Mouse (Mus musculus) thymus, adult 2 months (tissue): ENCODE measurements around the gene Rgmb. TPM values are rescaled to one million over a fixed set of nuclear protein-coding genes. Genes with fewer than 3 reads are reported as not detected.

Experiments
- DNase-seq: peaks from one replicate; pipeline ENCODE4 v3.0.0; 2021
- H3K27ac ChIP-seq: fragments of 200-500 bp; 2 replicates; pipeline ENCODE4 v1.5.1; 2012; ENCODE audit warnings: low read length, control low read depth; ENCODE audit not compliant: control insufficient read depth, insufficient read depth
- H3K27me3 ChIP-seq: fragments of 200-500 bp; 2 replicates; pipeline ENCODE4 v1.6.1; 2012; ENCODE audit warnings: mild to moderate bottlenecking, low read length, moderate library complexity, mixed read lengths; ENCODE audit not compliant: control insufficient read depth, insufficient read depth
- H3K36me3 ChIP-seq: fragments of 200-500 bp; 2 replicates; pipeline ENCODE4 v1.6.1; 2012; ENCODE audit warnings: mild to moderate bottlenecking, low read length, moderate library complexity; ENCODE audit not compliant: control insufficient read depth, insufficient read depth
- H3K4me1 ChIP-seq: fragments of 200-500 bp; replicated peaks from 2 replicates; pipeline ENCODE4 v1.6.1; 2012; ENCODE audit warnings: low read length; ENCODE audit not compliant: control insufficient read depth, insufficient read depth
- H3K4me3 ChIP-seq: fragments of 200-500 bp; 2 replicates; pipeline ENCODE4 v1.5.1; 2012; ENCODE audit warnings: mild to moderate bottlenecking, low read length, control low read depth, moderate library complexity; ENCODE audit not compliant: control insufficient read depth, insufficient read depth
- CTCF ChIP-seq: fragments of 200-500 bp; IDR thresholded peaks from 2 replicates; pipeline ENCODE4 v1.5.1; 2012; ENCODE audit warnings: mild to moderate bottlenecking, control low read depth, low read length, moderate library complexity, borderline replicate concordance; ENCODE audit not compliant: control insufficient read depth, poor library complexity, insufficient read depth; ENCODE audit errors: extremely low read depth
- POLR2A ChIP-seq: fragments of 200-500 bp; IDR thresholded peaks from 2 replicates; pipeline ENCODE4 v1.6.1; 2012; ENCODE audit warnings: mild to moderate bottlenecking, low read length, control low read depth, moderate library complexity; ENCODE audit not compliant: control insufficient read depth, poor library complexity, insufficient read depth; ENCODE audit errors: extremely low read depth
- WGBS: fragments of 180-500 bp; shearing (Covaris S2); methylation state at CpG from one replicate; pipeline ENCODE4 v1.1.7; 2018; 5-methylcytosine and 5-hydroxymethylcytosine counted together
- polyA plus RNA-seq: library from polyadenylated mRNA; depleted of rRNA; stranded (reverse); fragments of >200 nt; gene quantifications from 2 replicates; pipeline ENCODE4 v1.2.3, GENCODE M21; 2012

The Rgmb gene
- polyA plus RNA-seq, 1 experiment: 16.5 TPM

GRCm38 (mm10) chr17:15841425-15841824, 10.6 kb upstream of the Rgmb start:
- Histone ChIP-seq H3K27ac (no peak overlapping the region), H3K4me1 (no peaks in the 10 kb centered on the region), H3K36me3 (no peaks in the 10 kb centered on the region), H3K27me3 (no peaks in the 10 kb centered on the region), H3K4me3 (no peak overlapping the region)
- no peak for DNase-seq
- TF ChIP-seq CTCF (no peak), POLR2A (no peak)
- 90% methylated on average over 2 of the region's 2 CpGs for WGBS

DNA sequence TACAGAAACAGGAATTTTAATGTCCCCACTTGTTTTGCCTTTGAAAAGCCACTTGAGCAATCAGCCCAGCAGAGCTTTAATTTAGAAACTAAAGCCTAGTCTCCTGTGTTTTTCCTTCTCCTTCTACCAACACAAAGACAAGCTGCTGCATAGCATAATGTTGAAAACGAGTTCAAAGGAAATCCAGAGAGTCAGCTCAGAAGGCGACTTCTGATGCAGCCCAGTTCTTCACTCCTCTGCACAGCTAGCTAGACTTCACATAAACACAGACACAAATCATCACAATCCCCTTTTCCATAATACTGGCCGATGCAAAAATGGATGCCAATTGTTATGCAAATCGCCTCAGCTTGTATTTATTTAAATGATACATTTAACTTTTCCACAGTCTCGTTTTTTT, 1.6 kb upstream of the Rgmb start:
- peaks cover 8% of the 10 kb centered on the region for H3K4me1 ChIP-seq
- no peak for TF ChIP-seq POLR2A
- TF ChIP-seq CTCF: no peak
- no peak for DNase-seq
- H3K4me3 ChIP-seq: no peak overlapping the region
- no peaks in the 10 kb centered on the region for H3K36me3 ChIP-seq
- 61% methylated on average over 5 of the region's 5 CpGs for WGBS
- H3K27ac ChIP-seq: no peak overlapping the region
- peaks cover 8% of the 10 kb centered on the region for H3K27me3 ChIP-seq

DNA sequence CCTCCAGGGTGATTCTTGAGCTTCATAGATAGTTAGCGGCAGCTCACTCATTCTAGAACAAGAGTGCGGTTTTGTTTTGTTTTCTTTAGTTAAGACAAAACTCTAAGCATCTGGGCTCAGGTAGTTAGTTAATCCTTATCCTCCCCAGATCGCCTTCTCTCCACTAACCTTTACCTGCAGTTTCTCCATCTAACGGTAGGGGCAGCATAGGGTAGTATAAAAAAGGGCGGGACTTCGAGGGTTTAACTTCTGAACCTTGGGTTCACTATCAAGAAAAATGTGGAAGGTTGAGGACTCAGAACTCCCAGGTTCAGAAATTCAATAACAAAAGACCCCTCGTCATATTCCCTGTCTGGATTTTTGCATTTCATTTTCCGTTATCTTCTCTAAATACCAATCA, 971 bp upstream of the Rgmb start:
- peak; percentile 57 for DNase-seq
- H3K4me1 ChIP-seq: peaks cover 11% of the 10 kb centered on the region
- TF ChIP-seq CTCF (no peak), POLR2A (no peak)
- no peak overlapping the region for H3K27ac ChIP-seq
- no peak overlapping the region for H3K4me3 ChIP-seq
- 24% methylated on average over 8 of the region's 8 CpGs for WGBS
- H3K27me3 ChIP-seq: peaks cover 8% of the 10 kb centered on the region
- no peaks in the 10 kb centered on the region for H3K36me3 ChIP-seq

- Histone ChIP-seq H3K27me3 (peaks cover 16% of the 10 kb centered on the region), H3K36me3 (no peaks in the 10 kb centered on the region), H3K4me1 (peaks cover 21% of the 10 kb centered on the region), H3K27ac (no peak overlapping the region), H3K4me3 (peak overlapping the region; percentile 42)
- DNase-seq: no peak
- 2% methylated on average over 34 of the region's 34 CpGs for WGBS
- no peak for TF ChIP-seq POLR2A
- TF ChIP-seq CTCF: no peak
Observed at GRCm38 (mm10) chr17:15830171-15830765, 571 bp downstream of the Rgmb start.

GRCm38 (mm10) chr17:15829198-15830170, 1.4 kb downstream of the Rgmb start:
- no peak for DNase-seq
- TF ChIP-seq CTCF (no peak), POLR2A (no peak)
- Histone ChIP-seq H3K27ac (no peak overlapping the region), H3K4me1 (peaks cover 21% of the 10 kb centered on the region), H3K36me3 (no peaks in the 10 kb centered on the region), H3K27me3 (peaks cover 16% of the 10 kb centered on the region), H3K4me3 (peak overlapping the region; percentile 42; the same call in 1 of the 2 replicates)
- 5% methylated on average over 20 of the region's 20 CpGs for WGBS

GRCm38 (mm10) chr17:15828131-15828917, 2.5 kb downstream of the Rgmb start:
- Histone ChIP-seq H3K27ac (no peak overlapping the region), H3K27me3 (peaks cover 16% of the 10 kb centered on the region), H3K4me1 (peaks cover 21% of the 10 kb centered on the region), H3K4me3 (no peak overlapping the region), H3K36me3 (no peaks in the 10 kb centered on the region)
- TF ChIP-seq CTCF (no peak), POLR2A (no peak)
- DNase-seq: no peak
- 62% methylated on average over 8 of the region's 8 CpGs for WGBS

- no peaks in the 10 kb centered on the region for H3K36me3 ChIP-seq
- WGBS: 10% methylated on average over 18 of the region's 18 CpGs
- no peak overlapping the region for H3K27ac ChIP-seq
- TF ChIP-seq POLR2A (no peak), CTCF (no peak)
- H3K4me1 ChIP-seq: peaks cover 21% of the 10 kb centered on the region
- peak overlapping the region; percentile 18; the same call in 1 of the 2 replicates for H3K4me3 ChIP-seq
- DNase-seq: no peak
- H3K27me3 ChIP-seq: peaks cover 16% of the 10 kb centered on the region
Observed at GRCm38 (mm10) chr17:15826928-15827327, 3.9 kb downstream of the Rgmb start.
